Mouse (Mus musculus): ENCODE results near the gene C2cd4c. TPM values are rescaled to one million over a fixed set of nuclear protein-coding genes. Genes with fewer than 3 reads are reported as not detected.

C2cd4c gene
- total and polyA plus RNA-seq, 2 experiments, result 0.10 TPM; not detected in 1

GRCm38 (mm10) chr10:79557496-79557895, 56.3 kb downstream of the C2cd4c start:
- 97% methylated on average over 5 of the region's 5 CpGs for WGBS
- Histone ChIP-seq H3K27ac (replicated peaks; ENCODE audit: insufficient read depth, low read depth, low read length) (no peak overlapping the region), H3K4me1 (ENCODE audit: control insufficient read depth, insufficient read depth, low read length) (peaks cover 5% of the 10 kb centered on the region; the same call in 1 of the 2 replicates), H3K27me3 (ENCODE audit: control insufficient read depth, insufficient read depth, low read length) (no peaks in the 10 kb centered on the region), H3K36me3 (ENCODE audit: control insufficient read depth, insufficient read depth, low read length) (no peaks in the 10 kb centered on the region), H3K4me3 (ENCODE audit: insufficient read depth, low read depth, low read length) (no peak overlapping the region), H3K9ac (ENCODE audit: low read depth, low read length) (no peak overlapping the region), H3K79me2 (ENCODE audit: control insufficient read depth, insufficient read depth, low read length) (peaks cover 9% of the 10 kb centered on the region; the same call in 1 of the 2 replicates)
- DNase-seq (ENCODE audit: extremely low read depth, low read depth, low spot score), result no peak
- no peak for TF ChIP-seq POLR2A (IDR thresholded peaks at IDR 0.05; ENCODE audit: extremely low read depth, insufficient read depth, low read length)
- no peak for TF ChIP-seq CTCF (IDR thresholded peaks at IDR 0.05; ENCODE audit: low read depth, low read length)

GRCm38 (mm10) chr10:79556951-79557350, 56.9 kb downstream of the C2cd4c start:
- WGBS, result 92% methylated on average over 5 of the region's 5 CpGs
- Histone ChIP-seq H3K9ac (ENCODE audit: low read depth, low read length) (no peak overlapping the region), H3K4me1 (ENCODE audit: control insufficient read depth, insufficient read depth, low read length) (peaks cover 5% of the 10 kb centered on the region; the same call in 1 of the 2 replicates), H3K4me3 (ENCODE audit: insufficient read depth, low read depth, low read length) (no peak overlapping the region), H3K27ac (replicated peaks; ENCODE audit: insufficient read depth, low read depth, low read length) (no peak overlapping the region), H3K79me2 (ENCODE audit: control insufficient read depth, insufficient read depth, low read length) (peaks cover 10% of the 10 kb centered on the region; the same call in 1 of the 2 replicates), H3K27me3 (ENCODE audit: control insufficient read depth, insufficient read depth, low read length) (no peaks in the 10 kb centered on the region), H3K36me3 (ENCODE audit: control insufficient read depth, insufficient read depth, low read length) (no peaks in the 10 kb centered on the region)
- DNase-seq (ENCODE audit: extremely low read depth, low read depth, low spot score), result no peak
- TF ChIP-seq CTCF (IDR thresholded peaks at IDR 0.05; ENCODE audit: low read depth, low read length) (no peak), POLR2A (IDR thresholded peaks at IDR 0.05; ENCODE audit: extremely low read depth, insufficient read depth, low read length) (no peak)

Other genes starting within 250 kb of the C2cd4c start
- not detected in 2 replicates for gene Vmn2r83, start 145.3 kb downstream of the C2cd4c start, total RNA-seq (2014; rRNA removed)
- gene Vmn2r83, start 145.3 kb downstream of the C2cd4c start, polyA plus RNA-seq (2012; rRNA removed), result not detected in 2 replicates
- 16.2 and 32.2 TPM in 2 replicates for gene Plpp2, start 80.2 kb downstream of the C2cd4c start, total RNA-seq (2014; rRNA removed)
- gene Plpp2, start 80.2 kb downstream of the C2cd4c start, polyA plus RNA-seq (2012; rRNA removed), result 29.9 and 33.7 TPM in 2 replicates
- gene Mier2, start 58.8 kb downstream of the C2cd4c start, total RNA-seq (2014; rRNA removed), result 5.9 and 8.2 TPM in 2 replicates
- 22.2 and 35.3 TPM in 2 replicates for gene Mier2, start 58.8 kb downstream of the C2cd4c start, polyA plus RNA-seq (2012; rRNA removed)
- gene Theg, start 26.7 kb downstream of the C2cd4c start, total RNA-seq (2014; rRNA removed), result not detected in 2 replicates
- gene Theg, start 26.7 kb downstream of the C2cd4c start, polyA plus RNA-seq (2012; rRNA removed), result not detected in 2 replicates
- gene Shc2, start 23.9 kb upstream of the C2cd4c start, total RNA-seq (2014; rRNA removed), result 0.07 and 0.09 TPM in 2 replicates
- 0.07 and 0.10 TPM in 2 replicates for gene Shc2, start 23.9 kb upstream of the C2cd4c start, polyA plus RNA-seq (2012; rRNA removed)
- not detected in 2 replicates for gene Odf3l2, start 31.7 kb upstream of the C2cd4c start, total RNA-seq (2014; rRNA removed)
- not detected in 2 replicates for gene Odf3l2, start 31.7 kb upstream of the C2cd4c start, polyA plus RNA-seq (2012; rRNA removed)
- gene Madcam1, start 50.5 kb upstream of the C2cd4c start, total RNA-seq (2014; rRNA removed), result 0.60 TPM in 1 of 2 replicates, not detected in the other
- gene Madcam1, start 50.5 kb upstream of the C2cd4c start, polyA plus RNA-seq (2012; rRNA removed), result not detected in 2 replicates
- gene Tpgs1, start 55.3 kb upstream of the C2cd4c start, total RNA-seq (2014; rRNA removed), result 18.2 and 24.4 TPM in 2 replicates
- gene Tpgs1, start 55.3 kb upstream of the C2cd4c start, polyA plus RNA-seq (2012; rRNA removed), result 48.5 and 58.9 TPM in 2 replicates
- gene Cdc34, start 68.2 kb upstream of the C2cd4c start, total RNA-seq (2014; rRNA removed), result 82.1 and 91.1 TPM in 2 replicates
- 215 and 222 TPM in 2 replicates for gene Cdc34, start 68.2 kb upstream of the C2cd4c start, polyA plus RNA-seq (2012; rRNA removed)
- 0.09 and 0.34 TPM in 2 replicates for gene Gzmm, start 75.0 kb upstream of the C2cd4c start, total RNA-seq (2014; rRNA removed)
- 0.09 and 0.37 TPM in 2 replicates for gene Gzmm, start 75.0 kb upstream of the C2cd4c start, polyA plus RNA-seq (2012; rRNA removed)
- gene Bsg, start 90.5 kb upstream of the C2cd4c start, total RNA-seq (2014; rRNA removed), result 652 and 839 TPM in 2 replicates
- 523 and 643 TPM in 2 replicates for gene Bsg, start 90.5 kb upstream of the C2cd4c start, polyA plus RNA-seq (2012; rRNA removed)
- gene Hcn2, start 102.6 kb upstream of the C2cd4c start, total RNA-seq (2014; rRNA removed), result 0.09 and 0.13 TPM in 2 replicates
- 0.45 and 0.67 TPM in 2 replicates for gene Hcn2, start 102.6 kb upstream of the C2cd4c start, polyA plus RNA-seq (2012; rRNA removed)
- 7.7 and 12.8 TPM in 2 replicates for gene Polrmt, start 132.6 kb upstream of the C2cd4c start, total RNA-seq (2014; rRNA removed)
- 32.7 and 42.4 TPM in 2 replicates for gene Polrmt, start 132.6 kb upstream of the C2cd4c start, polyA plus RNA-seq (2012; rRNA removed)
- gene Fgf22, start 141.1 kb upstream of the C2cd4c start, total RNA-seq (2014; rRNA removed), result not detected in 2 replicates
- not detected in 2 replicates for gene Fgf22, start 141.1 kb upstream of the C2cd4c start, polyA plus RNA-seq (2012; rRNA removed)
- gene Rnf126, start 152.9 kb upstream of the C2cd4c start, total RNA-seq (2014; rRNA removed), result 7.6 and 11.7 TPM in 2 replicates
- 65.1 and 70.6 TPM in 2 replicates for gene Rnf126, start 152.9 kb upstream of the C2cd4c start, polyA plus RNA-seq (2012; rRNA removed)
- gene Fstl3, start 163.2 kb upstream of the C2cd4c start, total RNA-seq (2014; rRNA removed), result 0.09 and 0.27 TPM in 2 replicates
- gene Fstl3, start 163.2 kb upstream of the C2cd4c start, polyA plus RNA-seq (2012; rRNA removed), result 0.18 and 0.60 TPM in 2 replicates
- gene Prss57, start 176.9 kb upstream of the C2cd4c start, total RNA-seq (2014; rRNA removed), result not detected in 2 replicates
- not detected in 2 replicates for gene Prss57, start 176.9 kb upstream of the C2cd4c start, polyA plus RNA-seq (2012; rRNA removed)
- 0.81 and 0.92 TPM in 2 replicates for gene Palm, start 179.5 kb upstream of the C2cd4c start, total RNA-seq (2014; rRNA removed)
- 1.9 and 3.0 TPM in 2 replicates for gene Palm, start 179.5 kb upstream of the C2cd4c start, polyA plus RNA-seq (2012; rRNA removed)
- gene Misp, start 207.0 kb upstream of the C2cd4c start, total RNA-seq (2014; rRNA removed), result 0.18 and 0.40 TPM in 2 replicates
- 0.16 and 0.51 TPM in 2 replicates for gene Misp, start 207.0 kb upstream of the C2cd4c start, polyA plus RNA-seq (2012; rRNA removed)
- 43.9 and 86.1 TPM in 2 replicates for gene Ptbp1, start 240.4 kb upstream of the C2cd4c start, total RNA-seq (2014; rRNA removed)
- gene Ptbp1, start 240.4 kb upstream of the C2cd4c start, polyA plus RNA-seq (2012; rRNA removed), result 77.6 and 103 TPM in 2 replicates